Mouse (Mus musculus) myocyte (in vitro differentiated cells): ENCODE measurements around the gene 4930562C15Rik. TPM values are rescaled to one million over a fixed set of nuclear protein-coding genes. Genes with fewer than 3 reads are reported as not detected.

Source experiments
- H3K27me3 ChIP-seq: one replicate; pipeline ENCODE4 v1.6.1; 2011; ENCODE audit not compliant: control insufficient read depth, insufficient read depth, insufficient read length
- H3K36me3 ChIP-seq: one replicate; pipeline ENCODE4 v1.6.1; 2011; ENCODE audit not compliant: control insufficient read depth, insufficient read depth
- H3K4me2 ChIP-seq: one replicate; pipeline ENCODE4 v1.6.1; 2011; ENCODE audit warnings: low read depth, control low read depth
- H3K4me3 ChIP-seq: one replicate; pipeline ENCODE4 v1.5.1; 2011; ENCODE audit warnings: mild to moderate bottlenecking, control low read depth, moderate library complexity
- H3K79me2 ChIP-seq: one replicate; pipeline ENCODE4 v1.6.1; 2011; ENCODE audit not compliant: control insufficient read depth, insufficient read depth
- H3ac ChIP-seq: one replicate; pipeline ENCODE4 v1.6.1; 2011; ENCODE audit not compliant: control insufficient read depth, insufficient read length
- CEBPB ChIP-seq: IDR thresholded peaks from 2 replicates; pipeline ENCODE4 v1.6.1; 2011; ENCODE audit warnings: mild to moderate bottlenecking, moderate library complexity; ENCODE audit not compliant: poor library complexity, insufficient read depth, severe bottlenecking
- E2F4 ChIP-seq: IDR thresholded peaks from one replicate; pipeline ENCODE4 v1.6.1; 2011; ENCODE audit warnings: mild to moderate bottlenecking, control low read depth, moderate library complexity; ENCODE audit not compliant: insufficient read depth
- MAX ChIP-seq: IDR thresholded peaks from one replicate; pipeline ENCODE4 v1.6.1; 2011; ENCODE audit warnings: low read depth, mild to moderate bottlenecking, control low read depth
- MYOD1 ChIP-seq, 3 experiments: IDR thresholded peaks; one replicate each; pipeline ENCODE4 v1.6.1; 2011; ENCODE audit warnings: control low read depth in 2 of 3, low read depth in 2 of 3, mild to moderate bottlenecking in 2 of 3, moderate library complexity in 1 of 3; ENCODE audit not compliant: insufficient read length in 2 of 3, control insufficient read depth in 1 of 3
- MYOG ChIP-seq, 3 experiments: IDR thresholded peaks; one replicate each; pipeline ENCODE4 v1.6.1; 2011; ENCODE audit warnings: control low read depth in 2 of 3, low read depth in 2 of 3, mild to moderate bottlenecking in 2 of 3; ENCODE audit not compliant: insufficient read length in 2 of 3, control insufficient read depth in 1 of 3, insufficient read depth in 1 of 3
- POLR2A ChIP-seq: IDR thresholded peaks from one replicate; pipeline ENCODE4 v1.6.1; 2011; ENCODE audit warnings: low read depth, mild to moderate bottlenecking, control low read depth, moderate library complexity; ENCODE audit not compliant: insufficient read length
- POLR2AphosphoS2 ChIP-seq: IDR thresholded peaks from one replicate; pipeline ENCODE4 v1.6.1; 2011; ENCODE audit warnings: low read depth, control low read depth; ENCODE audit not compliant: insufficient read length
- REST ChIP-seq: IDR thresholded peaks from one replicate; pipeline ENCODE4 v1.6.1; 2011; ENCODE audit warnings: mild to moderate bottlenecking, control low read depth, moderate library complexity; ENCODE audit not compliant: insufficient read depth, insufficient read length
- SRF ChIP-seq: IDR thresholded peaks from one replicate; pipeline ENCODE4 v1.6.1; 2011; ENCODE audit warnings: low read depth; ENCODE audit not compliant: control insufficient read depth, insufficient read length
- TCF12 ChIP-seq: IDR thresholded peaks from one replicate; pipeline ENCODE4 v1.6.1; 2011; ENCODE audit warnings: mild to moderate bottlenecking, control low read depth; ENCODE audit not compliant: poor library complexity, insufficient read depth, severe bottlenecking
- TCF3 ChIP-seq: IDR thresholded peaks from one replicate; pipeline ENCODE4 v1.6.1; 2011; ENCODE audit warnings: low read depth, control low read depth; ENCODE audit not compliant: insufficient read length
- USF1 ChIP-seq: IDR thresholded peaks from one replicate; pipeline ENCODE4 v1.6.1; 2011; ENCODE audit warnings: low read depth, mild to moderate bottlenecking, control low read depth, moderate library complexity
- polyA plus RNA-seq: library from polyadenylated mRNA; unstranded; fragments of >200 nt; fragmentation: generic; extraction: Trizol; gene quantifications from one replicate; pipeline ENCODE4 v1.2.1, GENCODE M21; 2012; ENCODE audit warnings: missing spikeins

The 4930562C15Rik gene
- polyA plus RNA-seq, 1 experiment = 0.08 TPM

- Histone ChIP-seq H3K27me3 (no peaks in the 10 kb centered on the region), H3K4me3 (no peak overlapping the region), H3ac (no peak overlapping the region), H3K4me2 (no peak overlapping the region), H3K79me2 (no peaks in the 10 kb centered on the region), H3K36me3 (peaks cover 9% of the 10 kb centered on the region)
- TF ChIP-seq TCF12 (no peak), TCF3 (no peak), MYOG (IDR thresholded peaks at IDR 0.05; ENCODE audit: control insufficient read depth in 1 of 3, insufficient read depth in 1 of 3, insufficient read length in 2 of 3, low read depth in 2 of 3) (no peak), MYOD1 (IDR thresholded peaks at IDR 0.05; ENCODE audit: control insufficient read depth in 1 of 3, insufficient read length in 2 of 3, low read depth in 2 of 3) (no peak), POLR2A (no peak), POLR2AphosphoS2 (no peak)
These were observed 35.3 kb downstream of the 4930562C15Rik start for GRCm38 (mm10) chr16:4870490-4870889.

GRCm38 (mm10) chr16:4871926-4872325 is 36.7 kb downstream of the 4930562C15Rik start:
- peaks cover 9% of the 10 kb centered on the region for H3K36me3 ChIP-seq
- no peak overlapping the region for H3K4me3 ChIP-seq
- H3K4me2 ChIP-seq = no peak overlapping the region
- TF ChIP-seq REST (no peak), CEBPB (no peak), TCF3 (no peak), MYOD1 (IDR thresholded peaks at IDR 0.05; ENCODE audit: control insufficient read depth in 1 of 3, insufficient read length in 2 of 3, low read depth in 2 of 3) (no peak), MAX (no peak), TCF12 (no peak), POLR2AphosphoS2 (no peak), SRF (no peak), USF1 (no peak)
- no peaks in the 10 kb centered on the region for H3K27me3 ChIP-seq
- H3ac ChIP-seq = no peak overlapping the region
- H3K79me2 ChIP-seq = peaks cover 12% of the 10 kb centered on the region

- H3K36me3 ChIP-seq = peaks cover 9% of the 10 kb centered on the region
- H3ac ChIP-seq = no peak overlapping the region
- no peak overlapping the region for H3K4me3 ChIP-seq
- H3K79me2 ChIP-seq = peaks cover 31% of the 10 kb centered on the region
- no peak for TF ChIP-seq POLR2AphosphoS2
- TF ChIP-seq TCF12 = no peak
- TF ChIP-seq E2F4 = no peak
- TF ChIP-seq MYOG (IDR thresholded peaks at IDR 0.05; ENCODE audit: control insufficient read depth in 1 of 3, insufficient read depth in 1 of 3, insufficient read length in 2 of 3, low read depth in 2 of 3) = no peak
- no peak for TF ChIP-seq SRF
- TF ChIP-seq TCF3 = no peak
- no peak for TF ChIP-seq MYOD1 (IDR thresholded peaks at IDR 0.05; ENCODE audit: control insufficient read depth in 1 of 3, insufficient read length in 2 of 3, low read depth in 2 of 3)
- H3K4me2 ChIP-seq = no peak overlapping the region
- H3K27me3 ChIP-seq = no peaks in the 10 kb centered on the region
These were observed 40.2 kb downstream of the 4930562C15Rik start for GRCm38 (mm10) chr16:4875198-4876032.

- TF ChIP-seq POLR2A (peak; percentile 8), REST (no peak), CEBPB (no peak), MAX (no peak)
- Histone ChIP-seq H3ac (no peak overlapping the region), H3K4me2 (no peak overlapping the region), H3K36me3 (peaks cover 9% of the 10 kb centered on the region), H3K27me3 (no peaks in the 10 kb centered on the region), H3K79me2 (peaks cover 31% of the 10 kb centered on the region), H3K4me3 (no peak overlapping the region)
These were observed 40.9 kb downstream of the 4930562C15Rik start for GRCm38 (mm10) chr16:4876033-4876680.

GRCm38 (mm10) chr16:4877195-4877594 is 42.0 kb downstream of the 4930562C15Rik start:
- Histone ChIP-seq H3K4me2 (peak overlapping the region; percentile 91), H3K27me3 (no peaks in the 10 kb centered on the region), H3ac (no peak overlapping the region), H3K4me3 (no peak overlapping the region), H3K36me3 (peaks cover 9% of the 10 kb centered on the region), H3K79me2 (peaks cover 31% of the 10 kb centered on the region)
- TF ChIP-seq MYOG (IDR thresholded peaks at IDR 0.05; ENCODE audit: control insufficient read depth in 1 of 3, insufficient read depth in 1 of 3, insufficient read length in 2 of 3, low read depth in 2 of 3) (no peak), MAX (no peak), SRF (no peak), REST (no peak), USF1 (no peak), POLR2A (no peak), E2F4 (no peak), TCF3 (no peak)
